Comparison of ENCODE assay signal across 8 mouse cellular contexts in genomic region chr7:132735145-132735544, GRCm38 (mm10).
A peak's percentile ranks its signal among the peaks of the same experiment; 100 is the strongest.
DNase-seq lines count a peak whose midpoint lies in the region; ATAC-seq and TF ChIP-seq lines count a peak whose summit lies in the region.

No protein-coding gene starts in this region.

- peak; percentile 86 for TF ChIP-seq CTCF in liver, postnatal 0 days (IDR thresholded peaks at IDR 0.05; ENCODE audit: low read depth)

- H3K9me3 ChIP-seq in liver, postnatal 0 days (ENCODE audit: low read length) = no peaks in the 10 kb centered on the region

- no peak overlapping the region for H3K4me3 ChIP-seq in liver, postnatal 0 days (ENCODE audit: low read depth, low read length)

- no peak overlapping the region for H3K4me2 ChIP-seq in liver, postnatal 0 days (ENCODE audit: low read depth, low read length)

- TF ChIP-seq EP300 in liver, postnatal 0 days (IDR thresholded peaks at IDR 0.05; ENCODE audit: low read depth) = no peak

- ATAC-seq in liver, postnatal 0 days = peak; percentile 71

- peak overlapping the region; percentile 90 for H3K27ac ChIP-seq in liver, postnatal 0 days (ENCODE audit: low read depth)

- WGBS in liver, postnatal 0 days (ENCODE audit: insufficient replicate concordance) = 13% methylated on average over 5 of the region's 5 CpGs

- peaks cover 56% of the 10 kb centered on the region for H3K4me1 ChIP-seq in liver, postnatal 0 days (ENCODE audit: insufficient read depth)

- H3K27me3 ChIP-seq in liver, postnatal 0 days (ENCODE audit: insufficient read depth, low read length) = no peaks in the 10 kb centered on the region
- no peaks in the 10 kb centered on the region for H3K27me3 ChIP-seq in splenic B cell, adult 2 months (ENCODE audit: control insufficient read depth, insufficient read depth, low read length, poor library complexity, severe bottlenecking)

- DNase-seq in 3T3-L1 (ENCODE audit: low read depth, low spot score) = peak; percentile 79
- DNase-seq in CD8-positive naive resting alpha-beta T cell, adult 2 months (ENCODE audit: low read depth in 2 of 2, low spot score in 2 of 2) = peak; percentile 90 to 92
- peak; percentile 50 for DNase-seq in embryo, embryonic 10.5 days (ENCODE audit: low spot score)
- DNase-seq in heart, postnatal 4 days = peak; percentile 73
- peak; percentile 85 for DNase-seq in liver, postnatal 0 days
- DNase-seq in splenic B cell, adult 2 months (ENCODE audit: low read depth, low spot score) = peak; percentile 93
- DNase-seq in frontal cortex, postnatal 14 days (ENCODE audit: low spot score in 2 of 2) = no peak
- DNase-seq in ovary, postnatal 14 days (ENCODE audit: low spot score) = no peak

- peaks cover 35% of the 10 kb centered on the region for H3K36me3 ChIP-seq in liver, postnatal 0 days (replicated peaks; ENCODE audit: insufficient read depth, low read length)
- H3K36me3 ChIP-seq in splenic B cell, adult 2 months (ENCODE audit: control insufficient read depth, insufficient read depth, low read length, poor library complexity, severe bottlenecking) = no peaks in the 10 kb centered on the region

- H3K9ac ChIP-seq in liver, postnatal 0 days (replicated peaks) = no peak overlapping the region

Comparison
In these comparisons a context has a peak if more than half of its experiments do, and no peak if none do; other contexts are left out.
1. DNase-seq: peak in 3T3-L1 (single experiment), CD8-positive naive resting alpha-beta T cell, adult 2 months (2 of 2), embryo, embryonic 10.5 days (single experiment), heart, postnatal 4 days (single experiment), liver, postnatal 0 days (single experiment) and splenic B cell, adult 2 months (single experiment); none in frontal cortex, postnatal 14 days (0 of 2) and ovary, postnatal 14 days (single experiment).